Mouse (Mus musculus): ENCODE measurements around the gene Slc17a4. TPM values are rescaled to one million over a fixed set of nuclear protein-coding genes. Genes with fewer than 3 reads are reported as not detected.

Slc17a4 gene
- total and polyA plus RNA-seq, 3 experiments, result 0.54 TPM; not detected in 2

DNA sequence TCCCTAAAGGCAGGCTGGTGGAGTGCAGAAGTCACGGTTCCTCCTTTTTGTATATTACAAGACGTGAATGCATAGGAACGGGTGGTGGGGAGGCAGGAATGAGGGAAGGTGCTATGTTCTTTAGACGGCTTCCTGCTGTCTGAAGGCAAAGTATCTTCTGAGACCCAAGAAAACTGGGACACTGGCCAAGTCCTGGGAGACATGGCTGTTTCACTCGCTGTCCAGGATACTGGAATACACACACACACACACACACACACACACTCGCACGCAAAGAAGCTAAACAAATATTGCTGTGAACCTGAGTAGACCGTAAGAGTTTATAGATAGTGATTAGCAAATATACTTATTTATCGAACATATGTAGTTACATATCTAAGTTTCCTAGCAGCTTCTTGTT lies 50.1 kb downstream of the Slc17a4 start:
- H3K79me2 ChIP-seq (ENCODE audit: control insufficient read depth, insufficient read depth, low read length, poor library complexity), result no peaks in the 10 kb centered on the region
- peaks cover under 1 to 5% of the 10 kb centered on the region in 2 experiments; a peak in 2 of 4 replicates for H3K27me3 ChIP-seq (ENCODE audit: control insufficient read depth in 1 of 2, insufficient read depth in 2 of 2, low read length in 2 of 2)
- H3K36me3 ChIP-seq (ENCODE audit: control insufficient read depth in 1 of 2, insufficient read depth in 2 of 2, low read length in 2 of 2), result peaks cover 0 to 10% of the 10 kb centered on the region in 2 experiments; a peak in 2 of 4 replicates
- peaks cover 17 to 33% of the 10 kb centered on the region in 2 experiments; a peak in 3 of 4 replicates for H3K4me1 ChIP-seq (ENCODE audit: control insufficient read depth in 1 of 2, insufficient read depth in 2 of 2, low read length in 2 of 2)
- TF ChIP-seq MAFK (IDR thresholded peaks at IDR 0.05; ENCODE audit: borderline replicate concordance, low read depth, low read length) (no peak), NRF1 (IDR thresholded peaks at IDR 0.05; ENCODE audit: insufficient read depth, low read depth, low read length, poor library complexity, severe bottlenecking) (no peak), POLR2AphosphoS2 (IDR thresholded peaks at IDR 0.05; ENCODE audit: low read length) (no peak), RCOR1 (IDR thresholded peaks at IDR 0.05; ENCODE audit: low read depth, low read length) (no peak), E2F4 (IDR thresholded peaks at IDR 0.05; ENCODE audit: borderline replicate concordance, low read depth, low read length) (no peak), SMC3 (IDR thresholded peaks at IDR 0.05; ENCODE audit: low read depth, low read length) (no peak), GATA1 (IDR thresholded peaks at IDR 0.05; ENCODE audit: low read depth, low read length) (no peak), CHD2 (IDR thresholded peaks at IDR 0.05; ENCODE audit: low read length) (no peak), SIN3A (IDR thresholded peaks at IDR 0.05; ENCODE audit: low read length) (no peak), NELFE (IDR thresholded peaks at IDR 0.05; ENCODE audit: low read depth, low read length) (no peak), GABPA (IDR thresholded peaks at IDR 0.05; ENCODE audit: low read depth, low read length) (no peak), USF1 (IDR thresholded peaks at IDR 0.05; ENCODE audit: low read depth, low read length) (no peak), EP300 (IDR thresholded peaks at IDR 0.05; ENCODE audit: low read depth in 1 of 2, low read length in 2 of 2) (no peak), KAT2A (conservative IDR thresholded peaks at IDR 0.05; ENCODE audit: low read depth, low read length) (no peak), HCFC1 (IDR thresholded peaks at IDR 0.05; ENCODE audit: low read depth, low read length) (no peak)
- H3K27ac ChIP-seq (ENCODE audit: control insufficient read depth, low read depth, low read length), result no peak overlapping the region
- no peak overlapping the region for H3K4me3 ChIP-seq (ENCODE audit: control insufficient read depth in 1 of 2, insufficient read depth in 1 of 2, low read depth in 2 of 2, low read length in 2 of 2)
- DNase-seq (ENCODE audit: low read depth, low spot score), result no peak
- H3K9ac ChIP-seq (ENCODE audit: control insufficient read depth, low read depth, low read length, poor library complexity, severe bottlenecking), result no peak overlapping the region
- no peaks in the 10 kb centered on the region for H3K9me3 ChIP-seq (replicated peaks; ENCODE audit: insufficient read depth, low read length)

DNA sequence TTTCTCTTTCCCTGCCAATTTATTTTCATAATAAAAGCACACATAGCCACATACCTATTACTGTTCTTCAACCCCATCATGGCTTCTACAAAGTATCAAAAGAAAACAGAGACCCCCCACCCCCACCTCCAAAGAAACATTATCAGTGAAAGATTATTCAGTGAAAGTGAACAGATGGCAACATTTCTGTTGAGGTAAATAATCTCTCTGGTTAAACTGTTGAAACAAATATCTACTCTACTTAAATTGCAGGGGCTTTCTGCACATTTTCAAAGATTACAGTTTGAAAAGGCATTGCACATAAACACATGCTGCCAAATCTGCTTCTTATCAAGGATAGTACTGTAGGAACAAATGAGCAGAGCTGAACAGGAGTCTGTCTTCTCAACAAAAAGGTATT lies 53.0 kb downstream of the Slc17a4 start:
- Histone ChIP-seq H3K4me1 (ENCODE audit: control insufficient read depth in 1 of 2, insufficient read depth in 2 of 2, low read length in 2 of 2) (peaks cover 7 to 25% of the 10 kb centered on the region in 2 experiments; a peak in 2 of 4 replicates), H3K27me3 (ENCODE audit: control insufficient read depth in 1 of 2, insufficient read depth in 2 of 2, low read length in 2 of 2) (peaks cover 5 to 10% of the 10 kb centered on the region in 2 experiments), H3K9me3 (replicated peaks; ENCODE audit: insufficient read depth, low read length) (no peaks in the 10 kb centered on the region), H3K27ac (ENCODE audit: control insufficient read depth, low read depth, low read length) (no peak overlapping the region), H3K36me3 (ENCODE audit: control insufficient read depth in 1 of 2, insufficient read depth in 2 of 2, low read length in 2 of 2) (peaks cover 0 to 9% of the 10 kb centered on the region in 2 experiments; a peak in 2 of 4 replicates), H3K79me2 (ENCODE audit: control insufficient read depth, insufficient read depth, low read length, poor library complexity) (no peaks in the 10 kb centered on the region), H3K4me3 (ENCODE audit: control insufficient read depth in 1 of 2, insufficient read depth in 1 of 2, low read depth in 2 of 2, low read length in 2 of 2) (no peak overlapping the region), H3K9ac (ENCODE audit: control insufficient read depth, low read depth, low read length, poor library complexity, severe bottlenecking) (no peak overlapping the region)
- DNase-seq (ENCODE audit: low read depth, low spot score), result no peak
- 0 out of 2 replicates have a peak, but pooled peaks have one; percentile 62 for TF ChIP-seq TCF12 (IDR thresholded peaks at IDR 0.05; ENCODE audit: low read depth, low read length)
- no peak for TF ChIP-seq MAFK (IDR thresholded peaks at IDR 0.05; ENCODE audit: borderline replicate concordance, low read depth, low read length)
- TF ChIP-seq MXI1 (IDR thresholded peaks at IDR 0.05; ENCODE audit: low read depth, low read length), result peak; percentile 26; the same call in 1 of the 2 replicates
- TF ChIP-seq POLR2AphosphoS5 (IDR thresholded peaks at IDR 0.05; ENCODE audit: borderline replicate concordance, low read depth, low read length), result no peak
- peak in 1 of 2 experiments; percentile 78; a peak in 2 of 4 replicates for TF ChIP-seq EP300 (IDR thresholded peaks at IDR 0.05; ENCODE audit: low read depth in 1 of 2, low read length in 2 of 2)
- TF ChIP-seq MAX (IDR thresholded peaks at IDR 0.05; ENCODE audit: low read length), result no peak
- TF ChIP-seq ETS1 (IDR thresholded peaks at IDR 0.05; ENCODE audit: low read depth, low read length), result peak; percentile 38; the same call in 1 of the 2 replicates

Measured in MEL (cell line).